In the genomic region with DNA sequence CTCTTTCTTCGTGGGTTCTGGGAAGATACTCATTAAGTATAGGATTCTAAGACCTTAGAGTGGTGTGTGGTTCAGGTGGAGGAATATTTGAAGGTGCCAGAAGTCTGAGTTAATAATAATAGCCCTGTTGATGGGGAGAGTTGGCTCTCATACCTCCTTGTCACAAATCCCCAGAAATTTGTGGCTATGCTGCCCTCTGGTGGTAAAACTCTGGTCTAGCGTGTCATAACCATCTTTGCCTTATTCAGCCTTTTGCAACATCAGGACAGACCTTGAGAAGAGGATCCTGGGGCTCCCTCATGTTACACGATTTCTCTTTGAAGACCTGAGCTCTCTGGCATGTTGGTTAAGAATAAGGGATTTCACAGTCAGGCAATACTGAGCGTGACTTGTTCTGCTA, we compare ENCODE assay signal across 9 mouse cellular contexts. TPM values are rescaled to one million over a fixed set of nuclear protein-coding genes. Genes with fewer than 3 reads are reported as not detected.
DNase-seq lines count a peak whose midpoint lies in the region; ATAC-seq lines count a peak whose summit lies in the region.
"Had no signal": no experiment of that assay in that cellular context is flagged by ENCODE, and none has a peak within 500 bp of the region (broad histone marks: within the 10 kb centered on the region; RNA-seq: fewer than 3 reads in every experiment).

No protein-coding gene starts in this region.

- 21% methylated on average over 4 of the region's 4 CpGs for WGBS in kidney, embryonic 15.5 days

- no peak overlapping the region for H3K27ac ChIP-seq in kidney, embryonic 15.5 days
- H3K27ac ChIP-seq: embryonic facial prominence, embryonic 12.5 days had no signal

- peaks cover 49% of the 10 kb centered on the region for H3K27me3 ChIP-seq in kidney, embryonic 15.5 days
- H3K27me3 ChIP-seq in splenic B cell, adult 2 months (ENCODE audit: control insufficient read depth, insufficient read depth, low read length, poor library complexity, severe bottlenecking): no peaks in the 10 kb centered on the region

- no peak overlapping the region for H3K4me2 ChIP-seq in kidney, embryonic 15.5 days
- H3K4me2 ChIP-seq: embryonic facial prominence, embryonic 12.5 days had no signal

- peaks cover 34% of the 10 kb centered on the region for H3K4me1 ChIP-seq in kidney, embryonic 15.5 days

- H3K4me3 ChIP-seq in kidney, embryonic 15.5 days (replicated peaks): no peak overlapping the region
- H3K4me3 ChIP-seq: embryonic facial prominence, embryonic 12.5 days had no signal

- peak; percentile 63 for DNase-seq in kidney, adult 11 months
- DNase-seq in T-cell, adult 2 months (ENCODE audit: low spot score): peak; percentile 63
- peak; percentile 88 for DNase-seq in embryo, embryonic 10 days (ENCODE audit: low spot score)
- peak; percentile 85 to 92 for DNase-seq in heart, postnatal 10 days
- DNase-seq in layer of hippocampus, postnatal 25 days (ENCODE audit: extremely low spot score in 1 of 2, low spot score in 1 of 2): peak; percentile 67 to 72
- DNase-seq in splenic B cell, adult 2 months (ENCODE audit: low read depth, low spot score): peak; percentile 92

- ATAC-seq in kidney, embryonic 15.5 days (replicated peaks; ENCODE audit: low FRiP score): no peak
- ATAC-seq in megakaryocyte progenitor cell, adult 5-6 weeks (replicated peaks; ENCODE audit: poor library complexity): peak; percentile 49

- intact Hi-C loops in heart, postnatal 10 days (cut with DNase I): no loop called here

- H3K9me3 ChIP-seq in kidney, embryonic 15.5 days (replicated peaks): no peaks in the 10 kb centered on the region
- H3K9me3 ChIP-seq: embryonic facial prominence, embryonic 12.5 days had no signal

- H3K36me3 ChIP-seq in kidney, embryonic 15.5 days: peaks cover 38% of the 10 kb centered on the region
- H3K36me3 ChIP-seq in splenic B cell, adult 2 months (ENCODE audit: control insufficient read depth, insufficient read depth, low read length, poor library complexity, severe bottlenecking): no peaks in the 10 kb centered on the region

- no peak overlapping the region for H3K9ac ChIP-seq in kidney, embryonic 15.5 days

RNA-seq across cellular contexts. Expression of a gene that starts 2.5 kb away (rescaled TPM):
- 12.5 and 14.4 TPM in 2 replicates for polyA plus RNA-seq in kidney, embryonic 15.5 days (2015; fragmentation: Nextera tagmentation; extraction: Ambion mirVana)
- 10 to 100 TPM; 24.3 to 26.2 TPM for total RNA-seq in heart, postnatal 10 days (2021)
- 10 to 100 TPM; 40.7 to 45.0 TPM for total RNA-seq in layer of hippocampus, postnatal 25 days (2021)
- total RNA-seq in megakaryocyte progenitor cell, adult 5-6 weeks (2015): 11.5 and 12.4 TPM in 2 replicates
- 2.0 and 3.2 TPM in 2 replicates for total RNA-seq in megakaryocyte progenitor cell, adult 5-6 weeks (2017)

RNA-seq across cellular contexts. Expression of a gene that starts 24.1 kb away (rescaled TPM):
- 32.8 and 41.3 TPM in 2 replicates for polyA plus RNA-seq in kidney, embryonic 15.5 days (2015; fragmentation: Nextera tagmentation; extraction: Ambion mirVana)
- total RNA-seq in heart, postnatal 10 days (2021): 100 to 1,000 TPM in 1 of 2 experiments, 10 to 100 TPM in 1; 89.4 to 101 TPM
- 1 to 10 TPM; 1.4 to 2.4 TPM for total RNA-seq in layer of hippocampus, postnatal 25 days (2021)
- 16.4 and 17.3 TPM in 2 replicates for total RNA-seq in megakaryocyte progenitor cell, adult 5-6 weeks (2015)
- 8.4 and 10.5 TPM in 2 replicates for total RNA-seq in megakaryocyte progenitor cell, adult 5-6 weeks (2017)

RNA-seq across cellular contexts. Expression of a gene that starts 32.0 kb away (rescaled TPM):
- polyA plus RNA-seq in kidney, embryonic 15.5 days (2015; fragmentation: Nextera tagmentation; extraction: Ambion mirVana): 0.42 and 0.48 TPM in 2 replicates
- not detected for total RNA-seq in heart, postnatal 10 days (2021)
- 1 to 10 TPM in 1 of 2 experiments, under 1 TPM in 1; 0.66 to 1.1 TPM for total RNA-seq in layer of hippocampus, postnatal 25 days (2021)
- total RNA-seq in megakaryocyte progenitor cell, adult 5-6 weeks (2015): 1.8 and 3.4 TPM in 2 replicates
- 1.8 and 2.3 TPM in 2 replicates for total RNA-seq in megakaryocyte progenitor cell, adult 5-6 weeks (2017)

Comparison
In these comparisons a context has a peak if more than half of its experiments do, and no peak if none do; other contexts are left out.
1. RNA of a gene that starts 24.1 kb away (total RNA-seq): 89.4 to 101 TPM in heart, postnatal 10 days; 8.4 to 17.3 TPM in megakaryocyte progenitor cell, adult 5-6 weeks and 1.4 to 2.4 TPM in layer of hippocampus, postnatal 25 days; every median in the first group is over 4 times any median in the second.
2. Peak in every context shown above with its lines, with median percentiles within 50 percentile points of each other: DNase-seq.